Mouse (Mus musculus) liver, embryonic 14.5 days (tissue): ENCODE measurements around the gene Mgat4d.

Source experiments
- CTCF ChIP-seq: IDR thresholded peaks from 2 replicates; pipeline ENCODE4 v1.5.1; 2016; ENCODE audit warnings: antibody characterized with exemption, low read depth, control low read depth
- EP300 ChIP-seq: IDR thresholded peaks from 2 replicates; pipeline ENCODE4 v1.6.1; 2016; ENCODE audit warnings: antibody characterized with exemption, low read depth

GRCm38 (mm10) chr8:83327889-83328288, 20.4 kb upstream of the Mgat4d start:
- TF ChIP-seq CTCF (no peak), EP300 (no peak)
